Mouse (Mus musculus) limb, embryonic 10.5 days (tissue): ENCODE measurements at regions not wholly inside any gene's neighbourhood (a gene's known extent, or its start where the extent isn't known, plus 50 kb on each side); places are given as distances from the start of the nearest gene placed in this dataset.

ENCODE experiments used
- DNase-seq: peaks from one replicate; pipeline ENCODE4 v3.0.0-alpha.2; 2017; ENCODE audit warnings: low spot score
- H3K27ac ChIP-seq: fragments of 300-500 bp; sonication (generic); 2 replicates; pipeline ENCODE4 v1.5.1; 2016; ENCODE audit warnings: mild to moderate bottlenecking
- H3K27me3 ChIP-seq: fragments of 300-500 bp; sonication (generic); 2 replicates; pipeline ENCODE4 v1.6.1; 2016; ENCODE audit warnings: low read depth, mild to moderate bottlenecking; ENCODE audit not compliant: poor library complexity, severe bottlenecking
- H3K36me3 ChIP-seq: fragments of 300-500 bp; sonication (generic); 2 replicates; pipeline ENCODE4 v1.6.1; 2016; ENCODE audit warnings: mild to moderate bottlenecking, moderate library complexity
- H3K4me1 ChIP-seq: fragments of 300-500 bp; sonication (generic); 2 replicates; pipeline ENCODE4 v1.6.1; 2016
- H3K4me3 ChIP-seq: fragments of 300-500 bp; sonication (generic); 2 replicates; pipeline ENCODE4 v1.5.1; 2016; ENCODE audit warnings: mild to moderate bottlenecking, moderate library complexity
- H3K9me3 ChIP-seq: fragments of 300-500 bp; sonication (generic); replicated peaks from 2 replicates; pipeline ENCODE4 v1.6.1; 2016; ENCODE audit warnings: mild to moderate bottlenecking
- WGBS: fragments of 180-500 bp; shearing (Covaris S2); methylation state at CpG from one replicate; pipeline ENCODE4 v1.1.7; 2016; 5-methylcytosine and 5-hydroxymethylcytosine counted together

GRCm38 (mm10) chr16:62681880-62682279 lies 104.7 kb downstream of the Nsun3 start:
- no peak for DNase-seq
- no peaks in the 10 kb centered on the region for H3K27me3 ChIP-seq
- H3K27ac ChIP-seq, result no peak overlapping the region
- H3K36me3 ChIP-seq, result no peaks in the 10 kb centered on the region
- H3K9me3 ChIP-seq, result no peaks in the 10 kb centered on the region
- 81% methylated on average over 5 of the region's 5 CpGs for WGBS
- no peaks in the 10 kb centered on the region for H3K4me1 ChIP-seq
- H3K4me3 ChIP-seq, result no peak overlapping the region

GRCm38 (mm10) chr16:62676815-62677214 lies 109.8 kb downstream of the Nsun3 start:
- Histone ChIP-seq H3K4me3 (no peak overlapping the region), H3K9me3 (no peaks in the 10 kb centered on the region), H3K27me3 (no peaks in the 10 kb centered on the region), H3K27ac (no peak overlapping the region), H3K4me1 (no peaks in the 10 kb centered on the region), H3K36me3 (no peaks in the 10 kb centered on the region)
- 87% methylated on average over 6 of the region's 6 CpGs for WGBS
- DNase-seq, result no peak

GRCm38 (mm10) chr16:62657383-62657782 lies 129.2 kb downstream of the Nsun3 start:
- Histone ChIP-seq H3K4me3 (no peak overlapping the region), H3K27ac (no peak overlapping the region), H3K9me3 (no peaks in the 10 kb centered on the region), H3K36me3 (no peaks in the 10 kb centered on the region), H3K4me1 (no peaks in the 10 kb centered on the region), H3K27me3 (no peaks in the 10 kb centered on the region)
- DNase-seq, result no peak
- 80% methylated on average over 2 of the region's 2 CpGs for WGBS

- H3K9me3 ChIP-seq, result no peaks in the 10 kb centered on the region
- H3K4me3 ChIP-seq, result no peak overlapping the region
- 94% methylated on average over 1 of the region's 1 CpGs for WGBS
- no peak overlapping the region for H3K27ac ChIP-seq
- no peaks in the 10 kb centered on the region for H3K36me3 ChIP-seq
- H3K27me3 ChIP-seq, result no peaks in the 10 kb centered on the region
- DNase-seq, result no peak
- no peaks in the 10 kb centered on the region for H3K4me1 ChIP-seq
Measured at GRCm38 (mm10) chr16:62654436-62654835, 132.2 kb downstream of the Nsun3 start.

- no peaks in the 10 kb centered on the region for H3K4me1 ChIP-seq
- H3K9me3 ChIP-seq, result no peaks in the 10 kb centered on the region
- H3K36me3 ChIP-seq, result no peaks in the 10 kb centered on the region
- H3K4me3 ChIP-seq, result no peak overlapping the region
- H3K27me3 ChIP-seq, result no peaks in the 10 kb centered on the region
- no peak for DNase-seq
- H3K27ac ChIP-seq, result no peak overlapping the region
- WGBS, result 41% methylated on average over 8 of the region's 8 CpGs
Measured at GRCm38 (mm10) chr16:62653817-62654216, 132.8 kb downstream of the Nsun3 start.

- Histone ChIP-seq H3K4me3 (no peak overlapping the region), H3K36me3 (no peaks in the 10 kb centered on the region), H3K27ac (no peak overlapping the region), H3K9me3 (no peaks in the 10 kb centered on the region), H3K4me1 (no peaks in the 10 kb centered on the region), H3K27me3 (no peaks in the 10 kb centered on the region)
- 77% methylated on average over 6 of the region's 6 CpGs for WGBS
- no peak for DNase-seq
Measured at GRCm38 (mm10) chr16:62652769-62653465, 133.7 kb downstream of the Nsun3 start.

GRCm38 (mm10) chr16:62650856-62651255 lies 135.8 kb downstream of the Nsun3 start:
- Histone ChIP-seq H3K9me3 (no peaks in the 10 kb centered on the region), H3K36me3 (no peaks in the 10 kb centered on the region), H3K27ac (no peak overlapping the region), H3K4me1 (no peaks in the 10 kb centered on the region), H3K27me3 (no peaks in the 10 kb centered on the region), H3K4me3 (no peak overlapping the region)
- no peak for DNase-seq
- WGBS, result 88% methylated on average over 7 of the region's 7 CpGs

- 85% methylated on average over 8 of the region's 8 CpGs for WGBS
- H3K36me3 ChIP-seq, result no peaks in the 10 kb centered on the region
Measured at GRCm38 (mm10) chr16:62648326-62648725, 138.3 kb downstream of the Nsun3 start.

GRCm38 (mm10) chr16:62646113-62646512 lies 140.5 kb downstream of the Nsun3 start:
- no peak for DNase-seq
- 71% methylated on average over 1 of the region's 1 CpGs for WGBS
- no peak overlapping the region for H3K27ac ChIP-seq

More at GRCm38 (mm10) chr16:62648326-62648725, 138.3 kb downstream of the Nsun3 start:
- no peaks in the 10 kb centered on the region for H3K27me3 ChIP-seq
- H3K27ac ChIP-seq, result no peak overlapping the region
- no peaks in the 10 kb centered on the region for H3K4me1 ChIP-seq
- H3K4me3 ChIP-seq, result no peak overlapping the region
- DNase-seq, result no peak
- H3K9me3 ChIP-seq, result no peaks in the 10 kb centered on the region

GRCm38 (mm10) chr16:62642859-62643403 lies 143.7 kb downstream of the Nsun3 start:
- no peak overlapping the region for H3K27ac ChIP-seq
- 90% methylated on average over 10 of the region's 10 CpGs for WGBS
- DNase-seq, result no peak
- no peaks in the 10 kb centered on the region for H3K36me3 ChIP-seq
- H3K27me3 ChIP-seq, result no peaks in the 10 kb centered on the region
- no peak overlapping the region for H3K4me3 ChIP-seq
- H3K4me1 ChIP-seq, result no peaks in the 10 kb centered on the region
- H3K9me3 ChIP-seq, result no peaks in the 10 kb centered on the region

More at GRCm38 (mm10) chr16:62646113-62646512, 140.5 kb downstream of the Nsun3 start:
- no peak overlapping the region for H3K4me3 ChIP-seq
- H3K27me3 ChIP-seq, result no peaks in the 10 kb centered on the region
- no peaks in the 10 kb centered on the region for H3K36me3 ChIP-seq
- no peaks in the 10 kb centered on the region for H3K4me1 ChIP-seq
- no peaks in the 10 kb centered on the region for H3K9me3 ChIP-seq

- Histone ChIP-seq H3K4me3 (no peak overlapping the region), H3K27ac (no peak overlapping the region), H3K4me1 (no peaks in the 10 kb centered on the region), H3K9me3 (no peaks in the 10 kb centered on the region), H3K36me3 (no peaks in the 10 kb centered on the region), H3K27me3 (no peaks in the 10 kb centered on the region)
- no peak for DNase-seq
- WGBS, result 87% methylated on average over 6 of the region's 6 CpGs
Measured at GRCm38 (mm10) chr16:62623938-62624337, 162.7 kb downstream of the Nsun3 start.

GRCm38 (mm10) chr16:62610873-62611272 lies 175.7 kb downstream of the Nsun3 start:
- H3K4me1 ChIP-seq, result no peaks in the 10 kb centered on the region
- H3K9me3 ChIP-seq, result no peaks in the 10 kb centered on the region
- no peak overlapping the region for H3K27ac ChIP-seq
- H3K36me3 ChIP-seq, result no peaks in the 10 kb centered on the region
- no peak overlapping the region for H3K4me3 ChIP-seq
- WGBS, result 89% methylated on average over 5 of the region's 5 CpGs
- no peak for DNase-seq
- H3K27me3 ChIP-seq, result no peaks in the 10 kb centered on the region

GRCm38 (mm10) chr16:62608617-62609016 lies 178.0 kb downstream of the Nsun3 start:
- H3K4me1 ChIP-seq, result no peaks in the 10 kb centered on the region
- H3K36me3 ChIP-seq, result no peaks in the 10 kb centered on the region
- H3K9me3 ChIP-seq, result no peaks in the 10 kb centered on the region
- H3K27ac ChIP-seq, result no peak overlapping the region
- H3K27me3 ChIP-seq, result no peaks in the 10 kb centered on the region
- H3K4me3 ChIP-seq, result no peak overlapping the region
- 89% methylated on average over 3 of the region's 3 CpGs for WGBS
- DNase-seq, result no peak

GRCm38 (mm10) chr16:62605920-62606319 lies 180.7 kb downstream of the Nsun3 start:
- DNase-seq, result no peak
- Histone ChIP-seq H3K36me3 (no peaks in the 10 kb centered on the region), H3K9me3 (no peaks in the 10 kb centered on the region), H3K27ac (no peak overlapping the region), H3K27me3 (no peaks in the 10 kb centered on the region), H3K4me1 (no peaks in the 10 kb centered on the region), H3K4me3 (no peak overlapping the region)
- WGBS, result 98% methylated on average over 1 of the region's 1 CpGs
